Mouse (Mus musculus): Measurements from ENCODE around the gene Elovl2. TPM values are rescaled to one million over a fixed set of nuclear protein-coding genes. Genes with fewer than 3 reads are reported as not detected.

Gene Elovl2
- polyA plus RNA-seq, 2 experiments from 2014 or later: not detected

DNA sequence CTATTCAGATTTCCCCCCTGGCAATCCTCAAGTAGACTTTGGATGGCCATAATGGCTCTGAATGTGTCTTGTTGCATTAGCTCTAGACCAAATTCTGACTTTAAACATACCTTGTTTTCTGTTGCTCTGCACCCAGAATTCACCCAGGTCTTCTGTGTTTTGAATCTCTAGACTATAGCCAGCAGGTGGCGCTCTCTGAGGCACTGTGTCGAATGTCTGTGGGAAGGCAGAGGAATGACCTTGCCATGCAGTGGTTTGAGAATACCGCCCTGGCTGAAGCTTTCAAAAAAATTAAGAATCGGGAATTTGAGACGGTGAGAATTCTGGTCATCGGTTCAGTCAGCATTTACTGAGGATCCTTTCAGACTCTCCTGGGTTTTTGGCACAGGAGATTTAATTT, 85.3 kb downstream of the Elovl2 start:
- ATAC-seq: no peak

Other genes starting within 250 kb of the Elovl2 start
- 10 to 100 TPM; 70.4 to 94.2 TPM for gene Pak1ip1, start 219.4 kb downstream of the Elovl2 start, polyA plus RNA-seq (2017; shearing (Covaris generic))
- gene Tmem14c, start 204.1 kb downstream of the Elovl2 start, polyA plus RNA-seq (2017; shearing (Covaris generic)): 100 to 1,000 TPM; 173 to 200 TPM
- under 1 TPM in 1 of 2 experiments, not detected in 1; 0.12 TPM for gene Mak, start 140.7 kb downstream of the Elovl2 start, polyA plus RNA-seq (2017; shearing (Covaris generic))
- gene Gcm2, start 109.4 kb downstream of the Elovl2 start, polyA plus RNA-seq (2017; shearing (Covaris generic)): under 1 TPM in 1 of 2 experiments, not detected in 1; 0.38 TPM
- under 1 TPM in 1 of 2 experiments, not detected in 1; 0.33 TPM for gene Sycp2l, start 106.1 kb downstream of the Elovl2 start, polyA plus RNA-seq (2017; shearing (Covaris generic))
- gene Smim13, start 29.4 kb upstream of the Elovl2 start, polyA plus RNA-seq (2017; shearing (Covaris generic)): 1 to 10 TPM; 3.7 to 3.8 TPM
- not detected for gene Gm17364, start 53.6 kb upstream of the Elovl2 start, polyA plus RNA-seq (2017; shearing (Covaris generic))